Mouse (Mus musculus): ENCODE measurements around the gene Gsdme.

GRCm38 (mm10) chr6:50252690-50253089 is 11.0 kb downstream of the Gsdme start:
- TF ChIP-seq CTCF (IDR thresholded peaks at IDR 0.05; ENCODE audit: low read depth) (no peak), EP300 (optimal IDR thresholded peaks at IDR 0.05) (no peak)

All from stomach, postnatal 0 days (tissue).